Mouse (Mus musculus) thymus, adult 2 months (tissue): ENCODE measurements around the gene 2010111I01Rik. TPM values are rescaled to one million over a fixed set of nuclear protein-coding genes. Genes with fewer than 3 reads are reported as not detected.

Experiments
- DNase-seq: peaks from one replicate; pipeline ENCODE4 v3.0.0; 2021
- H3K27ac ChIP-seq: fragments of 200-500 bp; 2 replicates; pipeline ENCODE4 v1.5.1; 2012; ENCODE audit warnings: low read length, control low read depth; ENCODE audit not compliant: control insufficient read depth, insufficient read depth
- H3K27me3 ChIP-seq: fragments of 200-500 bp; 2 replicates; pipeline ENCODE4 v1.6.1; 2012; ENCODE audit warnings: mild to moderate bottlenecking, low read length, moderate library complexity, mixed read lengths; ENCODE audit not compliant: control insufficient read depth, insufficient read depth
- H3K36me3 ChIP-seq: fragments of 200-500 bp; 2 replicates; pipeline ENCODE4 v1.6.1; 2012; ENCODE audit warnings: mild to moderate bottlenecking, low read length, moderate library complexity; ENCODE audit not compliant: control insufficient read depth, insufficient read depth
- H3K4me1 ChIP-seq: fragments of 200-500 bp; replicated peaks from 2 replicates; pipeline ENCODE4 v1.6.1; 2012; ENCODE audit warnings: low read length; ENCODE audit not compliant: control insufficient read depth, insufficient read depth
- H3K4me3 ChIP-seq: fragments of 200-500 bp; 2 replicates; pipeline ENCODE4 v1.5.1; 2012; ENCODE audit warnings: mild to moderate bottlenecking, low read length, control low read depth, moderate library complexity; ENCODE audit not compliant: control insufficient read depth, insufficient read depth
- CTCF ChIP-seq: fragments of 200-500 bp; IDR thresholded peaks from 2 replicates; pipeline ENCODE4 v1.5.1; 2012; ENCODE audit warnings: mild to moderate bottlenecking, control low read depth, low read length, moderate library complexity, borderline replicate concordance; ENCODE audit not compliant: control insufficient read depth, poor library complexity, insufficient read depth; ENCODE audit errors: extremely low read depth
- POLR2A ChIP-seq: fragments of 200-500 bp; IDR thresholded peaks from 2 replicates; pipeline ENCODE4 v1.6.1; 2012; ENCODE audit warnings: mild to moderate bottlenecking, low read length, control low read depth, moderate library complexity; ENCODE audit not compliant: control insufficient read depth, poor library complexity, insufficient read depth; ENCODE audit errors: extremely low read depth
- whole genome bisulfite sequencing: fragments of 180-500 bp; shearing (Covaris S2); methylation state at CpG from one replicate; pipeline ENCODE4 v1.1.7; 2018; 5-methylcytosine and 5-hydroxymethylcytosine counted together
- polyA plus RNA-seq: library from polyadenylated mRNA; depleted of rRNA; stranded (reverse); fragments of >200 nt; gene quantifications from 2 replicates; pipeline ENCODE4 v1.2.3, GENCODE M21; 2012

2010111I01Rik gene
- polyA plus RNA-seq, 1 experiment = 61.4 TPM

GRCm38 (mm10) chr13:63297003-63297402 lies 332.3 kb downstream of the 2010111I01Rik start:
- DNase-seq = no peak
- Histone ChIP-seq H3K4me3 (no peak overlapping the region), H3K27ac (no peak overlapping the region), H3K36me3 (peaks cover 11% of the 10 kb centered on the region), H3K27me3 (no peaks in the 10 kb centered on the region), H3K4me1 (peaks cover 7% of the 10 kb centered on the region; the same call in 1 of the 2 replicates)
- 100% methylated on average over 2 of the region's 2 CpGs for WGBS
- TF ChIP-seq POLR2A (no peak), CTCF (no peak)

DNA sequence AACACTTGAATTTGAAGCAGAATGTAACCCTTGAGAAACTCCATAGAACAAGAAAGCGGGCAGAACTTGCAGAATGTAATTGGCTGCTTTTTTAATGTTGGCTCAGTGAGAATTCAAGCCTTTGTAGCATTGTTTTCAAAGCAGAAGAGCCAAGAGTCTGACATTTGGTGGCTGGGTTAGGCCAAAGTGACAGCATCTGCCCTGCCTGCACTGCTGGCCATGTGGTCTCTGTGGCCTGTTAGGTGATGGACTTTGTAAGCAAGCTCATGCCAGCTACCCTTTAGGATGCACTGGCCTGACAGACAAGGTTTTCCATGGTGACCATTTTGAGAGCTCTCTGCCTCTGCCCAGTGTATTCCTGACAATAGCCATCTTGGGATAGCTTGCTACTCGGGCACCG lies 333.2 kb downstream of the 2010111I01Rik start:
- Histone ChIP-seq H3K4me3 (no peak overlapping the region), H3K36me3 (peaks cover 17% of the 10 kb centered on the region)

DNA sequence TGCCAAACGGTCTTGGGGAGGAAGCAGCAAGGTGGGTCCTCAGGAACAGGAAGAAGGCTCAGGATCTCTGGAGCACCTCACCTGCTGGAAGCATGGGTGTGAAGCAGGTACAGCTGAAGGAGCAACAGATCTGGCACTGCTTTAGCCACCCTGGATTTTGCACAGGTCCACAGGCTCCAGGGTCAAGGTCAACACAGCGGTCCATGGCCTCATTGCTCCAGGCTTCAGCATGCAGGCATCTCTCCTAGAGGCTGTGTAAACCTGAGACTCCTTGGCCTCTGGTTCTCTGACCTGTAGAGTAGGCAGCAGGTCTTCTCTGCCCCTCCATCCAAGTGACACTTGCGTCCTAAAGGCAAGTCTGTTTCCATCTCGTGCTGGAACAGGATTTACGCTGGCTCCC lies 334.2 kb downstream of the 2010111I01Rik start:
- Histone ChIP-seq H3K36me3 (peaks cover 20% of the 10 kb centered on the region), H3K4me1 (peaks cover 4% of the 10 kb centered on the region; the same call in 1 of the 2 replicates), H3K4me3 (no peak overlapping the region), H3K27me3 (no peaks in the 10 kb centered on the region), H3K27ac (no peak overlapping the region)
- WGBS = 89% methylated on average over 5 of the region's 5 CpGs
- no peak for TF ChIP-seq CTCF
- no peak for TF ChIP-seq POLR2A
- DNase-seq = no peak

More for the DNA sequence above, 333.2 kb downstream of the 2010111I01Rik start:
- peaks cover 7% of the 10 kb centered on the region; the same call in 1 of the 2 replicates for H3K4me1 ChIP-seq
- no peaks in the 10 kb centered on the region for H3K27me3 ChIP-seq
- 99% methylated on average over 3 of the region's 3 CpGs for WGBS
- H3K27ac ChIP-seq = no peak overlapping the region
- no peak for DNase-seq
- no peak for TF ChIP-seq POLR2A
- TF ChIP-seq CTCF = no peak

DNA sequence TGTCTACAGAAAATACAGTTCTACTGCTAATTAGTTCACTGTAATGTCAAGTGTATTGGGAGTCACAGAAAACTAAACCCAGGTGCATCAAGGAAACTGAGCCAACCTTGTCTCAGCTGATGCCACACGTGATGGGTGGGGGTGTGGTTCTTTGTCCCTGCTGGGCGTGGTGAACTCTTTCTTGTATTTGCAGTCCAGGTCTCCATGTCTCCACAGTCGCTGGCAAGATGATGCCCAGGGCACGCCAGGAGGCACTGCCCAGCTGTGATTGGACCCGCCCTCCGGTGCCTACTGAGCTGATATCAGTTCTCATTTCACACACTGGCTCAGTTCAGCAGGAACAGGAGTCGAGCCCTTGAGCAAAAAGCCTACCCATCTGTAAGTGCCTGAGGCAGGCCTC lies 336.2 kb downstream of the 2010111I01Rik start:
- Histone ChIP-seq H3K4me3 (no peak overlapping the region), H3K36me3 (peaks cover 23% of the 10 kb centered on the region), H3K4me1 (no peaks in the 10 kb centered on the region), H3K27me3 (no peaks in the 10 kb centered on the region), H3K27ac (no peak overlapping the region)
- no peak for DNase-seq
- WGBS = 93% methylated on average over 7 of the region's 7 CpGs
- TF ChIP-seq CTCF = no peak
- TF ChIP-seq POLR2A = no peak

GRCm38 (mm10) chr13:63301764-63302209 lies 337.1 kb downstream of the 2010111I01Rik start:
- no peak for DNase-seq
- Histone ChIP-seq H3K27ac (no peak overlapping the region), H3K27me3 (no peaks in the 10 kb centered on the region), H3K4me1 (peaks cover 5% of the 10 kb centered on the region), H3K36me3 (peaks cover 23% of the 10 kb centered on the region), H3K4me3 (no peak overlapping the region)
- TF ChIP-seq POLR2A (no peak), CTCF (no peak)
- WGBS = 65% methylated on average over 3 of the region's 3 CpGs

GRCm38 (mm10) chr13:63302381-63302780 lies 337.7 kb downstream of the 2010111I01Rik start:
- Histone ChIP-seq H3K4me3 (no peak overlapping the region), H3K4me1 (peaks cover 10% of the 10 kb centered on the region), H3K27me3 (no peaks in the 10 kb centered on the region), H3K27ac (no peak overlapping the region), H3K36me3 (peaks cover 23% of the 10 kb centered on the region)
- 98% methylated on average over 5 of the region's 5 CpGs for WGBS
- no peak for DNase-seq
- no peak for TF ChIP-seq POLR2A
- TF ChIP-seq CTCF = no peak
